Mouse (Mus musculus) adrenal gland, postnatal 25 days (tissue): Measurements from ENCODE around the gene Teddm1a. TPM values are rescaled to one million over a fixed set of nuclear protein-coding genes. Genes with fewer than 3 reads are reported as not detected.

Source experiments
- DNase-seq: peaks from one replicate; pipeline ENCODE4 v3.0.0; 2021; ENCODE audit warnings: mixed read lengths
- microRNA-seq, 2 experiments: library from miRNA; unstranded; fragments of <30 nt; microRNA quantifications; one replicate each; pipeline ENCODE4 v1.2.0; 2021
- total RNA-seq: library from RNA; stranded (reverse); gene quantifications from 2 replicates; pipeline ENCODE4 v1.2.3, GENCODE M21; 2021

Teddm1a gene
- total RNA-seq, 1 experiment from 2014 or later, result not detected

DNA sequence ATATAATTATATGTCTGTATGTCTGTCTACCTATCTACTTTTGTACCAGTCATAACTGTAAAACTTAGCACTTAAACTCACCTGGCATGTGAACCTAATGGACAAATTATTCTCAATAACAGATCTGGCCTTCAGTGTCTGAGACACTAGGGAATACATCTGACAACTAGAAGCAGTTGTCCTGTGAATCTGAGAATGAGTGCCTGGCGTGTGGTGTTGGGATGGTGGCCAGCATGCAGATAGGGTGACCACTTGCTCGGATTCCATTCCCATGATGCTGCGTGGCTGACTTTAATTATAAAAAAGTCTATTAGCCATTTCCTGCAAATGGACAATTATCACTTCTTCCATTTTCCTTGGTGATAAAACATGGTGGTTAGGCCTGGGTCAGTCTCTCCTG, 14.3 kb downstream of the Teddm1a start:
- DNase-seq, result no peak

DNA sequence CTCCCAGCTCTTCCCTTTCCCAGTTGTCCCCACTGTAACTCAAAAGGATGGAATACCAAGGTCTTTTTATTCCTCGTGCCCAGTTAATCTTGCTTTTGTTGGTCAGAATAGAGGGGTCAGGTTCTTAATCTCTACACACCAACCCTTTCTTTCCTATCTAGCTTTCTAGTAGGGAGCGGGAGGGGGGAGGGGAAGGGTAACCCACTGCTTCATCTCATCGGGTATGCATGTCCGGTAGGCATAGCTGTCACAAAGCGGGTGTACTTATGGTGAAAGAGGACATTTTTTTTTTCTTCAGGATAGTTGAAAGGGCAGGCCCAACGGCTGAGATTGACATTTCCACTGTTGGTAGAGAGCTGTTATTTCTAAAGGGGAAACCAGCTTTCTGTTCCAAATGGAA, 16.7 kb downstream of the Teddm1a start:
- no peak for DNase-seq

DNA sequence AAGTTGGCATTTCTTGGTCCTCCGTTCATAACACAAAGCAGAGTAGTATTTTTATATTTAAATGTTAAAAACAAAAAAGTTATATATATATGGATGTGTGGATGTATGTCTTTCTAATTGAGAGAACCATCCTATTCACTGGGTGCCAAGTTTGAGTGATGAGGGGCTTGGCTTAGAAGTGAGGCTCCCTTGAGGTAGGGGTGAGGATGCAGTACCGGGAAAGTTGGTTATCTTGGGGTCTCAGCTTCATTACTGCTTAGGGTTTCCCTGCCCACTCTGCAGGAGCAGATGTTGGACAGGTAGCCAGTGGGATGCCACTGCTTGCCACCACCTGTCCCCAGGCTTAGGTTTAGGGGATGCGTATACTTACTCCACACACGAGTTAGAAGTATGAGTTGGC, 17.2 kb downstream of the Teddm1a start:
- DNase-seq, result no peak

DNA sequence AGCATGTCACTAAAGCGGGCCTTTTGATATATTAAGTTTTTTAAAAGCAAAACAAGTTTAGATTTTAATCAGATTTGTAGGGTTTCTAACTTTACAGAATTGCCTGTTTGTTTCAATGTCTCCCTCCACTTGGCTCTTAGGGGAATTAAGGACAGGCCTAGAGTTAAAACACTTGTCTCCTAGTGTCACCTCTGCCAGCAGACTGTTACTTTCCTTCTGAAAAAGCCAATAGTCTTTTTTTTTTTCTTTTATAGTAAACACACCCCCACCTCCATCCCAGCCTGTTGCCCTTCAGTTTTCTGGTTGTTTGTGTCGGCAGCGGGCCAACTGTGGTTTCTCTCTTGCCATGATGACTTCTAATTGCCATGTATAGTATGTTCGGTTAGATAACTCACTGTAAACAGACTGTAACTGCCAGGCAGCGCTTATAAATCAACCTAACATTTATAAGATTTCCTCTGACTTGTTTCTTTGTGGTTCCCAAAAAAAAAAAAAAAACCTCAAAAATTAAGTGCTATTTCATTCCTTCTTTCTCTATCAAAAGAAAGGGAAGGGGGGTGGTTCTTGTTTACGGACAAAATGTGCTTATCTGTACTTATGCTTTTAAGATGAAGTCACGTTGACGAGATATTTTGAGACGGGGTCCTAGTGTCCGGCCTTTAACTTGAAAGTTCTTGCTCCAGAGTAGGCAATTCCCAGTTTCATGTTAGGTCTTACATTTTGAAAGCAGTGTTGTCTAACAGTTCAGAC, 17.8 kb downstream of the Teddm1a start:
- DNase-seq, result no peak

DNA sequence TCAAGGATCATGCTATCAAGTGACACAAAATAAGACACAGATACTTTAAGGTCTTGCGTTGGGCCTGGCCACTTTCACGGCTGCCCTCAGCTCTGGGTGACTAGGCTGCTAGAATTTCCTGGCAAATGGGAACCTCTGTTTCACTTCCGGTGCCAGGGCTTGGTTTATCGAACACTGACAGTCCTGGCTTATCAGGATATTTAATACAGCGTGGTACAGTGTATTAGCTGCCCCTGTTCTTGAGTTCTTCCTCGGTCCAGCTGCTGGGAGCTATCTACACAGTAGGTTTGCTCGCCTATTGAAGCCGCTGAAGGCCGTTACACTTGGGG, 18.4 kb downstream of the Teddm1a start:
- no peak for DNase-seq

DNA sequence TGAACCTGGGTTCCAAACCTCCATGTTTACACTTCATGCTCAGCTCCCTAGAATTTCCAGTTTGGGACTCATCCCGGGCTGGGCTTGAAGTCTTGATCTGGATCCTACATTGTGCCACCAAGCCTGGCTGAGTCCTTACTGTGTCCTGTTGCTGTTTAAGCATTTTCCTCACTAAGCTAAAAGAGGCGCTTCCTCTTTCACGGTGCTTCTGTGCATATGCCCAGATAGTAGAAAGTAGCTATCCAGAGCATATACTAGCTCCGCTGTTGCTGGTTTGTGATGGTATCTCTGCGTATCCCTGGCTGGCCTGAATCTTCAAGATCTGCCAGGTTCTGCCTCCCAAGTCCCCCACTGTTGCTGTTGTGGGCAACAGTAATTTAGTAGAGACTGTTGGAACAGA, 18.9 kb downstream of the Teddm1a start:
- DNase-seq, result no peak

DNA sequence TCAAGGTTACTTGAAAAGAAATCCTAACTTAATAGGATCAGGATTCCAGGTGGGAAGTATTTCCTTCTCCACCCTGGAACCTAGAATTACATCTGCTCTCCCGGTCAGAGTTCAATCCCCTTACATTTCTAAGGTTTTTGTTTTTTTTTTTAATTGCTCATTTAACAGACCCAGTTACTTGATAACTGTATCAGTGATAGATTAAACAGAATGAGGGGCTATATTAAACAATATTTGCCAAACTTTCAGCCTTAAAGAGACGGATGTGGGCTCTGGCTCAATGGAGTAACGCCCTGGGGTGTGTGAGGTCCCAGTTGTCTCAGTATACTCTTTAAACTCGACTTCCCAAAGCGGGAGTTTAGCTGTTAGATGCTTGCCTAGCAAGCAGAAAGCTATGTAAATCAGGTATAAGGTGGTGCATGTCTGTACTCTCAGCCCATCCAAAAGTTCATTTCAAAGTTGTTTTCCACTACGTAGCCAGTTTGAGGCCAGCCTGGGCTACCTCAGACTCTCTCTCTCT, 19.8 kb downstream of the Teddm1a start:
- no peak for DNase-seq

DNA sequence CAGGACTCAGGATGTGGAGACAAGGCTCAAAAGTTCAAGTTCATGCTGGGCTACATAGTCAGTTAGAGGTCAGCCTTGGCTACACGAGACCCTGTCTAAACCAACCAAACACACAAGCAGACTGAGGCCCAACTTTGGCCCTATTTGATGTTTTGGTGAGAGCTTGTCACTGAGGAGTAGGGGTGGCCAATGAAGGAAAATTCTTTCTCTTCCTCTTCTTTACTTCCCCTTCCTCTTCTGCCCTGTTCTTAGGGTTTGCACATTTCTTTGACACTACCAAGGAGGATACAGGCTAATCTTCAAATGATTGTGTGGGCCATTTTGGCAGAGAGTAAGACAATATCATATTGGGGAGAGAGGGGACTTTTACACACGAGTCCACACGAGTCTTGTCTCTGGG, 22.3 kb downstream of the Teddm1a start:
- DNase-seq, result no peak

DNA sequence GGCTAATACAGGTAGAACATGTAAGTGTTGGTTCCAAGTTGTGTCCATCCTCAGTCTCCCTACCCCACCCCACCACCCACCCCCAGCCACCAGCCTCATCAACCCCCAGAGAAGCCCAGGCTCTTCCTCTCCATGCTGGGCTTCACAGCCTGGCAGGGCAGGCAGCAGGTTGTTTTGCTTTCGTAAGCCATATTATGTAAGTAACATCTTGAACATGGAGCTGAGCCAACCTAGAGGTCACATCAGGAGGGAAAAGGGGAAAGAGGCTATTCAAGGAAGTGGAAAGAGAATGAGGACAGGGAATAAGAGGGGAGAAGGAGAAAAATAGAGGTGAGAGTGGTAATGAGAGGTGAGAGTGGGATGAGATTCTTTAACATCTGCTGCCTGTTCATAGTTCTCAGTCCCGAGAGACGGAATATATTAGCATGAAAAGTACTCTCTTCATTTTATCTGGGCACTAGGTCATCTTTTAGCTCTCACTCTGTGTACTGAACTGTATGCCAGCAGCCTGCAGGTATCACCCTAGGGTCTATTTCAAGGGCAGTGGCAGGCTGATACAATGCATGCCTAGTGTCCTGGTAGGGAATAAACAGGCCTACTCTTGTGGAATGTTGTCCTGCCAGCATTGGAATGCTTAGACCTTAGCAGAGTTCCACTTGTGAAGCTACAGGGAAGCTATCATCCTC, 27.1 kb downstream of the Teddm1a start:
- DNase-seq, result no peak

DNA sequence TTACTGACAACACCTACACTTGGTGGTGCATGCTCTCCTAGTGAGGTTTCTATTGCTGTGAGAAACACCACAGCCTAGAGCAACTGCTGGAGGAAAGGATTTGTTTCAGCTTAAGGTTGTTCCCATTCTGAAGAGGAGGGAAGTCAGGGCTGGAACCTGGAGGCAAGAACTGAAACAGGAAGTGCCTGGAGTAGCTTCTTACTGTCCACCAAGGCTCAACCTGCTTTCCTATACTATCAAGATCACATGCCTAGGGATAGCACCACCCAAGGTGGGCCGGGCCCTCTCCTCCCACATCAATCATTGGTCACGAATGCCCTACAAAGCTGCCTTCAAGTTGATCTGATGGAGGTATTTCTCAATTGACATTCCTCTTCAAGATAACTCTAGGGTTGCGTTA, 30.1 kb downstream of the Teddm1a start:
- no peak for DNase-seq

DNA sequence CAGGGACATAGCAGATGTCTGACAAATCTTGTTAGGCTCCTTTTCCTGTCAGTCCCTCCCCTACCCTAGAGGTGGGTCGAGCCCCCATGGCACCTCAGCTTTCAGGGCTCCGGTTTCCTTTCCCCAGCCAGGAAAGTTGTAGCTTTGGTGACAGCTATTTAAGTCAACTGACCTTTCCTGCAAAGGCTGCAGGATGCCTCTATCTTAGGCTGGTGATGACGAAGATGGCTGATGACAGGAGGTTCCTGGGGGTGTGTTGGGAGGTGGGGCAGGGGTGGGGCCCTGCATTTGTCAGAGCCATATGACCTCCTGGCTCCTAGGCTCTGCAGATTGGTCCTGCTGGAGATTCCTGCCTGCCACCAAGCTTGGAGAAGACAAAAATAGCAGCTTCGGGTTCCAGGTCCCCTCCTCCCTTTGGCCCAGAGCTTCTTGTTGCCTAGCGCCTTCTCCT, 31.1 kb downstream of the Teddm1a start:
- DNase-seq, result peak; percentile 49

DNA sequence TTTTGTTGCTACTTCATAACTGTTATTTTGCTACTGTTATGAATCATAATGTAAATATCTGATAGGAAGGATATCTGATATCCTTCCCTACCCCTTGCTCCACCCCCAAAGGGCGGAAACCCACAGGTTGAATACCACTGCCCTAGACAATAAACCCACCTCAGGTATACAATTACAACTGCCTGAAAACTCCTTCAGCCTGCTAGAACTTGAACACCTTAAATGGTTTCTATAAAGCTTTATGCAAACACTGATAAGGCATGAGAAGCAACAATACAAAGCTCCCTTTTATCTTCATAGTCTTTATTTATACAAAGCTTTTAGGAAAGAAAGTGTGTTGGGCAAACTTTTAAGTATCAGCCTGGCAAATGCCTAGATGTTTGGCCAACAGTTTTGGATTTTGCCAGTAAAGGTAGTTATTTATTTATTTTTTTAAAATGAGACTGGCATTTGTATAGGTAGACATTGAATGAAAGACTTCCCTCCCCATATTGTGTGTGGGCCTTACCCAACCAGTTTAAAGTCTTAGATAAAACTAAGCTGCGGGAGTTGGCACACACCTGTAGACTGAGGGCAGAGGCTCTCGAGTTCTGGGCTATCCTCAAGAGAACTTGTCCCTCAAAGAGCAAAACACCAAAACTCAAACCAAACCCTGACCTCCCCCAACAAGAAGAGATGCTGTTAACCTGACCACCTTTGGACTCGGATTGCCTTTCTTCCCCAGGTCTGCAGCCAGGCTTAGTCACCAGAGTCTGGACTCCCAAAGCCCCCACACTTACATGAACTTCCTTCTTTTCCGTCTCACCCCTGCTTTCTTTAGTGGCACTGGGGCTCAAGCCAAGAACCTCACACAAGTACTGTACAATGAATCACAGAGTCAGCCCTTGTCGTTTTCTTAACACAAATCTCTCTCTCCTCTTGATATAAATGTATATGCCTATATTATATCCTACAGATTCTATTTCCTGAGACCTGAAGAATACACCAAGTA, 33.1 kb downstream of the Teddm1a start:
- DNase-seq, result no peak

DNA sequence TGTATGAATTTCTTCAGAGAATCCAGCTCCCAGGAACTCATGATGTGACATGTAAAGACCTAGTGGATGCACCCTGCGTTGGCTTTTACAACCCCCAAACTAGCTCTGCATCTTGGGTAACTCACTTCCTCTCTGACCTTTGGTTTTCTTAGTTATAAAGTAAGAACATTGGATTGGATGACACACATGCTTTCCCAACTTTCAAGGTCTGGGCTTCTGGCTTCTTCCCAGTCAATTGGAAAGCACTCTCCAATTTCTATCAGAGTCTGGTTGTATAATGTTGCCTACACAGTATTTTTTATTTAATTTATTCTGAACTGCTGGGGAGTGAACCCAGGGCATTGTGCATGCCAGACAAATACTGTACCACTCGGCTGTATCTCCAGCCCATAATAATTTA, 38.9 kb downstream of the Teddm1a start:
- DNase-seq, result no peak

DNA sequence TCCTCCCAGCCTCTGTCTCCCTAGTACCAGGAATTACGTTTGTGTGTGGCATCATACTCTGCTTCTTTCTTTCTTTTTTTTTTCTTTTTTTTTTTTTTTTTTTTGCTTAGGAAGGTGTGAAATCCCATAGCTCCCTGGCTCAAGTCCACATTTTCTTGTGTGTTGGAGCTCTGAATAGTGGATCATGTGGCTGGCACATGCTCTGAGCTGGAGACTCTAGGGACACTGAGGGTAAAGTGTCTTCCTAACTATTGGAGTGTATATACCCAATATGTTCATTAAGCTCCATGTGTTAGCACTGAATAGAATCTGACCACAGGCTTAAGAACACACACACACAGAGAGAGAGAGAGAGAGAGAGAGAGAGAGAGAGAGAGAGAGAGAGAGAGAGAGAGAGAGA, 42.2 kb downstream of the Teddm1a start:
- DNase-seq, result no peak

DNA sequence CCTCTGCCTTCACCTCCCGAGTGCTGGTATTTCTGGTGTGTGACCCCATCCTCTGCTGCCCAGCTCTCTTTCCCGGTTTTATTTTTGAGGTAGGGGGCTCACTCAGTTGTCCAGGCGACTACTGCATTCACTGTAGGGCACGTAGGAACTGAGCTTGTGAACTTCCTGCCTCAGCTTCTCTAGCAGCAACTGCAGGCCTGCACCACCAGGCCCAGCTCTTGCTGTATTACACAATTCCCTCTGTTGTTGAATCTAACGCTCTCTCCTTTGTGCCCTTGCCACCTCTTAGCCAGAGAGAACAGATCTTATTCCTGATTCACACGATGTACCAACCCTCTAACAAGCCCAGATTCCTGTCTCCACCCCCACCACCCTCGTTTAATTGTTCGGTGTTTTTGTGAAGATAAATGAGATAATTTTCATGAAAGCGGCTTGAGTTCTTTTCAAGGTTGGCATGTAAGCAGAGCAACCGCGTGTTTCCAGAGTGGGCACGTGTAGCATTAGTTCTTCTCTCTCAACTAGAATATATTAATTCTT, 44.4 kb downstream of the Teddm1a start:
- DNase-seq, result no peak

DNA sequence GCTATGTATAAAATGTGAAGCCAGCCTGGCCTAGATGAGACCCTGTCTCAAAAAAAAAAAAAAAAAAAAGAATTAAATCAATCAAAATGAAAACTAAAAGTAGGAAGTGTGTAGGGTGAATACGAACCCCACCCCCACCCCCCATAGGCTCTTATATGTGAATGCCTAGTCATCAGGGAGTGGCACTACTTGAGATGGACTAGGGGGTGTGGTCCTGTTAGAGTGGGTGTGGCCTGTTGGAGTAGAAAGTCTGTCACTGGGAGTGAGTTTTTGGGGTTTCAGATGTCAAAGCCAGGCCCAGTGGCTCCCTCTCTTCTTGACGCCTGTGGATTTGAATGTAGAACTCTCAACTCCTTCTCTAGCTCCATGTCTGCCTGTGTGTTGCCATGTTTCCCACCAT, 45.5 kb downstream of the Teddm1a start:
- no peak for DNase-seq

DNA sequence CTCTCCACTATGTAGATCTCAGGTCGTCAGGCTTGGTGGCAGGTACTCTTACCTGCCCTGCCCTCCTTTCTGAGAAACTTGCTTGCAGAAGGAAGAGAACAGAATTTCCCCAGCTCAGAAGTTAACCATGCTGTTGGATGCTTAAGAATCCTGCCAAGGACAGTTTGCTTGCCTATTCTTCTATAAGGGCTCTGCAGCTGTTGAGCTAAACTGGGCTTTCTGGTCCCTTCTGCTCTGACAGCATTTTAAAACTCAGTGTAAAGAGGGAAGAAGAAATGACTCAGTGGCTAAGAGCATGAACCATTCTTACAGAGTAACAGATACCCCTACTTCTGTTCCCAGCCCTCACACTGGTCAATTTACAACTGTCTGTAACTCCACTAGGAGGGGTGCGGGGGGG, 49.4 kb downstream of the Teddm1a start:
- no peak for DNase-seq

Small RNA genes within 50 kb of the gene (microRNA-seq; reads per million reads assigned to microRNA genes)
- 24.5 to 35.7 reads per million in 2 experiments for gene Mir8114

Other genes starting within 250 kb of the Teddm1a start
- not detected in 2 replicates for gene Rgs8, start 238.7 kb upstream of the Teddm1a start, total RNA-seq
- 5.5 and 6.4 TPM in 2 replicates for gene Rgs16, start 151.4 kb upstream of the Teddm1a start, total RNA-seq
- 13.9 and 17.6 TPM in 2 replicates for gene Rnasel, start 142.3 kb upstream of the Teddm1a start, total RNA-seq
- gene Rgsl1, start 47.6 kb upstream of the Teddm1a start, total RNA-seq, result 0.15 TPM in 1 of 2 replicates, not detected in the other
- not detected in 2 replicates for gene Teddm1b, start 17.4 kb upstream of the Teddm1a start, total RNA-seq
- gene Glul, start 8.2 kb downstream of the Teddm1a start, total RNA-seq, result 635 and 924 TPM in 2 replicates
- gene Teddm2, start 8.5 kb downstream of the Teddm1a start, total RNA-seq, result 0.33 and 1.0 TPM in 2 replicates